Mouse (Mus musculus): ENCODE measurements around the gene Parvb. TPM values are rescaled to one million over a fixed set of nuclear protein-coding genes. Genes with fewer than 3 reads are reported as not detected.
A peak's percentile ranks its signal among the peaks of the same experiment; 100 is the strongest.

Parvb gene
- polyA plus RNA-seq, 1 experiment from 2014 or later, result 3.1 TPM

DNA sequence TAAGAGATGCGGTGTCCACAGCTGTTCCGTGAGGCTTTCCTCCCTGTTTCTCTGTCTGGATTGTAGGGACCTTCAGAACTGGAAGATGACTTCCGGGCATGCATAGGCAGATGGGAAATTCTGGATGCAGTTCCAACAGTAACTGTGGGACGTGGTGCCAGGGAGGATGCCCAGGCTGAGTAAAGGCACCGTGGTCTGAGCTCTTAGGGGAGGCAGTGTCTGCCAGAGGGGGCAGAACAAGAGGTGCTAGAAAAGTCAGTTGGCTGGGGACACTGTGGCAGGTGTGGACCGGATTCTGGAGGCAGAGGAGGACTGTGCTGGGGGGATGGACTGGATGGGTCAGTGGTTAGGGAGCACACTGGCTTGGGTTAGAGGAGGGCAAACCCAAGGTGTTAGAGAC lies 30.8 kb downstream of the Parvb start:
- H3K4me2 ChIP-seq (replicated peaks; ENCODE audit: low read depth, low read length), result no peak overlapping the region
- no peaks in the 10 kb centered on the region for H3K9me3 ChIP-seq (ENCODE audit: low read length)
- H3K27me3 ChIP-seq (ENCODE audit: insufficient read depth, low read length), result 0 out of 2 replicates have a peak, but pooled peaks cover 2% of the 10 kb centered on the region
- H3K4me1 ChIP-seq (ENCODE audit: insufficient read depth, low read length), result no peaks in the 10 kb centered on the region
- H3K36me3 ChIP-seq (ENCODE audit: insufficient read depth, low read length), result no peaks in the 10 kb centered on the region
- H3K27ac ChIP-seq (ENCODE audit: low read length), result no peak overlapping the region
- WGBS, result 94% methylated on average over 6 of the region's 6 CpGs
- ATAC-seq (ENCODE audit: low FRiP score, low TSS enrichment), result no peak
- no peak overlapping the region for H3K4me3 ChIP-seq (ENCODE audit: low read length)
- H3K9ac ChIP-seq (replicated peaks; ENCODE audit: low read length), result no peak overlapping the region

DNA sequence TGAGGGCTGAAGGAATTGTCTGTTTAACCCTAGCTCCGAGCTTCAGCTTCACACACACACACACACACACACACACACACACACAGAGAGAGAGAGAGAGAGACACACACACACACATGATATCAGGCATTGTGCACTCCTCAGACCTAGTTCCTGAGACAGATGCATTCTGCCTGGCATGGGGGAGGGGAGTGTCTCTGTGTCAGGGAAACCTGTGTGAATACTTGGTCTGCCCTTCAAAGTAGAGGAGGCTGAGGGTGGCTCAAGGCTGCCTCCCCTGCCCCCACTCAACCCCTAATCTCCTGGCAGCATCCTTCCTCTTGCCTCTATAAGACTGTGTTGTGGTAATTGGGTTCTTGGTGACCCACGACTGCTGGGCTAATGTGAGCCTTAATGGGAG lies 31.7 kb downstream of the Parvb start:
- no peak overlapping the region for H3K4me3 ChIP-seq (ENCODE audit: low read length)
- 36% methylated on average over 2 of the region's 2 CpGs for WGBS
- no peak overlapping the region for H3K9ac ChIP-seq (replicated peaks; ENCODE audit: low read length)
- 0 out of 2 replicates have a peak, but pooled peaks cover 2% of the 10 kb centered on the region for H3K27me3 ChIP-seq (ENCODE audit: insufficient read depth, low read length)
- no peaks in the 10 kb centered on the region for H3K9me3 ChIP-seq (ENCODE audit: low read length)
- no peak overlapping the region for H3K27ac ChIP-seq (ENCODE audit: low read length)
- H3K4me2 ChIP-seq (replicated peaks; ENCODE audit: low read depth, low read length), result no peak overlapping the region
- no peaks in the 10 kb centered on the region for H3K4me1 ChIP-seq (ENCODE audit: insufficient read depth, low read length)
- no peaks in the 10 kb centered on the region for H3K36me3 ChIP-seq (ENCODE audit: insufficient read depth, low read length)
- no peak for ATAC-seq (ENCODE audit: low FRiP score, low TSS enrichment)

- Histone ChIP-seq H3K27me3 (ENCODE audit: insufficient read depth, low read length) (no peaks in the 10 kb centered on the region), H3K4me3 (ENCODE audit: low read length) (no peak overlapping the region), H3K27ac (ENCODE audit: low read length) (no peak overlapping the region), H3K4me1 (ENCODE audit: insufficient read depth, low read length) (no peaks in the 10 kb centered on the region), H3K9me3 (ENCODE audit: low read length) (no peaks in the 10 kb centered on the region), H3K9ac (replicated peaks; ENCODE audit: low read length) (no peak overlapping the region; the same call in 1 of the 2 replicates), H3K4me2 (replicated peaks; ENCODE audit: low read depth, low read length) (no peak overlapping the region), H3K36me3 (ENCODE audit: insufficient read depth, low read length) (no peaks in the 10 kb centered on the region)
- ATAC-seq (ENCODE audit: low FRiP score, low TSS enrichment), result no peak
- 67% methylated on average over 11 of the region's 11 CpGs for WGBS
Measured at GRCm38 (mm10) chr15:84265141-84265540, 33.3 kb downstream of the Parvb start.

- no peak for ATAC-seq (ENCODE audit: low FRiP score, low TSS enrichment)
- H3K9ac ChIP-seq (replicated peaks; ENCODE audit: low read length), result no peak overlapping the region
- no peaks in the 10 kb centered on the region for H3K36me3 ChIP-seq (ENCODE audit: insufficient read depth, low read length)
- H3K27me3 ChIP-seq (ENCODE audit: insufficient read depth, low read length), result no peaks in the 10 kb centered on the region
- WGBS, result 79% methylated on average over 4 of the region's 4 CpGs
- no peaks in the 10 kb centered on the region for H3K9me3 ChIP-seq (ENCODE audit: low read length)
- H3K4me1 ChIP-seq (ENCODE audit: insufficient read depth, low read length), result no peaks in the 10 kb centered on the region
- no peak overlapping the region for H3K27ac ChIP-seq (ENCODE audit: low read length)
- H3K4me2 ChIP-seq (replicated peaks; ENCODE audit: low read depth, low read length), result no peak overlapping the region
- H3K4me3 ChIP-seq (ENCODE audit: low read length), result no peak overlapping the region
Measured at GRCm38 (mm10) chr15:84266290-84266689, 34.4 kb downstream of the Parvb start.

- Histone ChIP-seq H3K4me2 (replicated peaks; ENCODE audit: low read depth, low read length) (no peak overlapping the region), H3K27ac (ENCODE audit: low read length) (no peak overlapping the region), H3K27me3 (ENCODE audit: insufficient read depth, low read length) (no peaks in the 10 kb centered on the region), H3K9me3 (ENCODE audit: low read length) (no peaks in the 10 kb centered on the region), H3K4me3 (ENCODE audit: low read length) (no peak overlapping the region), H3K36me3 (ENCODE audit: insufficient read depth, low read length) (no peaks in the 10 kb centered on the region), H3K9ac (replicated peaks; ENCODE audit: low read length) (no peak overlapping the region), H3K4me1 (ENCODE audit: insufficient read depth, low read length) (no peaks in the 10 kb centered on the region)
- 82% methylated on average over 11 of the region's 11 CpGs for WGBS
- no peak for ATAC-seq (ENCODE audit: low FRiP score, low TSS enrichment)
Measured at GRCm38 (mm10) chr15:84267720-84268260, 35.9 kb downstream of the Parvb start.

GRCm38 (mm10) chr15:84269107-84269633 lies 37.3 kb downstream of the Parvb start:
- no peak for ATAC-seq (ENCODE audit: low FRiP score, low TSS enrichment)
- H3K4me2 ChIP-seq (replicated peaks; ENCODE audit: low read depth, low read length), result no peak overlapping the region
- H3K4me3 ChIP-seq (ENCODE audit: low read length), result no peak overlapping the region
- no peaks in the 10 kb centered on the region for H3K4me1 ChIP-seq (ENCODE audit: insufficient read depth, low read length)
- H3K27me3 ChIP-seq (ENCODE audit: insufficient read depth, low read length), result no peaks in the 10 kb centered on the region
- H3K27ac ChIP-seq (ENCODE audit: low read length), result no peak overlapping the region
- no peak overlapping the region for H3K9ac ChIP-seq (replicated peaks; ENCODE audit: low read length)
- no peaks in the 10 kb centered on the region for H3K9me3 ChIP-seq (ENCODE audit: low read length)
- WGBS, result 89% methylated on average over 10 of the region's 10 CpGs
- no peaks in the 10 kb centered on the region for H3K36me3 ChIP-seq (ENCODE audit: insufficient read depth, low read length)

DNA sequence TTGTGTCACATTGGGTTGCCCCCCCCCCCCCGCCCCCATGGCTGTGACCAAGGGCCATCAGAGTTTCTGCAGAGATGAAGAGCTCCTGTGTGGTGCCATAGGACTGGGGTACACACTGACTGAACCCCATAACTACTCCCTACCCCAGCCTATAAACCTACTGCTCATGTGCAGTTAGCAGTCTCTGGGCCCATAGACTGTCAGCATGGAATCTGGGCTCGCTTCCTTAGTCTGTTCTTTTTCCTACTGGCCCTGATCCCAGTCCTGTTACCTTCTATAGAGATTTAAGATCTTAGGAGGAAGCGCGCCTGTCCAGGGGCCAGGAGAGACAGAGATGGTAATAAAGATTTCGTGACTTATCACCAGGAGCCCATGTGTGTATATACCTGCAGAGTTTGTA lies 38.2 kb downstream of the Parvb start:
- WGBS, result 67% methylated on average over 5 of the region's 5 CpGs
- Histone ChIP-seq H3K4me2 (replicated peaks; ENCODE audit: low read depth, low read length) (no peak overlapping the region), H3K9me3 (ENCODE audit: low read length) (no peaks in the 10 kb centered on the region), H3K27ac (ENCODE audit: low read length) (no peak overlapping the region), H3K4me1 (ENCODE audit: insufficient read depth, low read length) (no peaks in the 10 kb centered on the region), H3K9ac (replicated peaks; ENCODE audit: low read length) (no peak overlapping the region), H3K27me3 (ENCODE audit: insufficient read depth, low read length) (no peaks in the 10 kb centered on the region), H3K4me3 (ENCODE audit: low read length) (no peak overlapping the region), H3K36me3 (ENCODE audit: insufficient read depth, low read length) (no peaks in the 10 kb centered on the region)
- ATAC-seq (ENCODE audit: low FRiP score, low TSS enrichment), result no peak

DNA sequence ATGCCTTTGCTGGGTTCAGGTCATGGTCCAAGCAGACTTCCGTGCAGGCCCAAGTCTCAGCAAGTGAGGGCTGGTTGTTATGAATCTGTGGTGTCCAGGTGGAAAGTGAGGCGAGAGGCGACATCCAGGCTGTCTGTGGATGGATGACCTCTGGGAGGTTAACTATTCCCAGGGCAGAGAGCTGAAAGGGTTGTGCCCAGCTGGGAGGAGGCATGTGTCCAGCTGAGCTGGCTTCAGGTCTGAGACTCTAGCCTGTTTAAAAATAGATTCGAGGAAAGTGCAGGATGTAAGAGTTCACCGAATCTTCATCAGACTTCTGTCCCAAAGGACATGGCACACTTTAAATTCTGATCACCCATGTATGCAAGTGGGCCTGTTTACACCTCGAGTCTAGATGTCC lies 38.6 kb downstream of the Parvb start:
- Histone ChIP-seq H3K4me2 (replicated peaks; ENCODE audit: low read depth, low read length) (no peak overlapping the region), H3K27ac (ENCODE audit: low read length) (no peak overlapping the region), H3K4me1 (ENCODE audit: insufficient read depth, low read length) (no peaks in the 10 kb centered on the region), H3K9me3 (ENCODE audit: low read length) (no peaks in the 10 kb centered on the region), H3K27me3 (ENCODE audit: insufficient read depth, low read length) (no peaks in the 10 kb centered on the region), H3K36me3 (ENCODE audit: insufficient read depth, low read length) (no peaks in the 10 kb centered on the region), H3K4me3 (ENCODE audit: low read length) (no peak overlapping the region), H3K9ac (replicated peaks; ENCODE audit: low read length) (no peak overlapping the region)
- 58% methylated on average over 6 of the region's 6 CpGs for WGBS
- no peak for ATAC-seq (ENCODE audit: low FRiP score, low TSS enrichment)

DNA sequence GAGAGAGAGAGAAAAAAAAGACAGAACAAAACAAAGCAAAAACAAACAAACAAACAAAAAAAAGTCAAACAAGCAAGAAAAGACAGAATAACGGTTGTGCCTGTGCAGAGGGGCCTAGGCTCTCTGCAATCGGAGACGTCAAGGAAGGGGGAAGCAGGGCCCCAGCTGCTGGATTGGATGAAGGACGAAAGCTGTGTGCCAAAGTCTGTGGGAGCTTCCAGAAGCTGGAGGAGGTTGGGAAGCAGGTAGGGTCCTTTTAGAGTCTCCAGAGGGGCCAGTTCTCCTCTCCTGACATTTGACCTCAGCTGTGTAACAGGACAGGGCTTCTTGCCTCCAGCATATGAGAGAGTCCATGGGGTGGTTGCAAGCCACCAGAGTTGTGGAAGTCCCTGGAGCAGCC lies 44.2 kb downstream of the Parvb start:
- Histone ChIP-seq H3K9ac (replicated peaks; ENCODE audit: low read length) (no peak overlapping the region), H3K9me3 (ENCODE audit: low read length) (no peaks in the 10 kb centered on the region), H3K36me3 (ENCODE audit: insufficient read depth, low read length) (no peaks in the 10 kb centered on the region), H3K4me1 (ENCODE audit: insufficient read depth, low read length) (peaks cover 8% of the 10 kb centered on the region; the same call in 1 of the 2 replicates), H3K27me3 (ENCODE audit: insufficient read depth, low read length) (no peaks in the 10 kb centered on the region), H3K27ac (ENCODE audit: low read length) (no peak overlapping the region), H3K4me2 (replicated peaks; ENCODE audit: low read depth, low read length) (no peak overlapping the region), H3K4me3 (ENCODE audit: low read length) (no peak overlapping the region)
- no peak for ATAC-seq (ENCODE audit: low FRiP score, low TSS enrichment)
- WGBS, result 66% methylated on average over 4 of the region's 4 CpGs

DNA sequence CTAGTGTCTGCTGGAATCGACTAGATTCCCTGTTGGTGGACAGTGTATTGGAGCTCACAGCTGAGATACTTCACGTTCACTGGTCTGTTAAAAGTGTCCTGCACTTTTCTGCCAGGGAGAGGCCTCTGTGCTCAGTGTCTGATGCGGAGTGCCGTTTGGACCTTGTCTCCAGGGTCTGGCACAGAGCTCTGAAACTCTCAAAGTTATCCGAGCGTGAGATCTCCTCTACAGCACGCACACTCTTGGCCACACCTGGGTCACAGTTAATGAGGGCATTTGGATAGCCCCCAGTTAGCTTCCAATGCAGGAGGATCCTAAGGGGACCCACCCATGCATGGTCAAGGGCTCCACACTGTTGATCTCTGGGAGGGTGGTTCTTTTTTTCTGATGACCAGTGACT lies 46.2 kb downstream of the Parvb start:
- Histone ChIP-seq H3K4me3 (ENCODE audit: low read length) (no peak overlapping the region), H3K27ac (ENCODE audit: low read length) (no peak overlapping the region), H3K9ac (replicated peaks; ENCODE audit: low read length) (no peak overlapping the region), H3K9me3 (ENCODE audit: low read length) (no peaks in the 10 kb centered on the region), H3K36me3 (ENCODE audit: insufficient read depth, low read length) (no peaks in the 10 kb centered on the region), H3K4me1 (ENCODE audit: insufficient read depth, low read length) (peaks cover 8% of the 10 kb centered on the region; the same call in 1 of the 2 replicates), H3K27me3 (ENCODE audit: insufficient read depth, low read length) (no peaks in the 10 kb centered on the region), H3K4me2 (replicated peaks; ENCODE audit: low read depth, low read length) (no peak overlapping the region)
- 40% methylated on average over 7 of the region's 7 CpGs for WGBS
- ATAC-seq (ENCODE audit: low FRiP score, low TSS enrichment), result peak; percentile 87

Measured in kidney, embryonic 16.5 days (tissue).